Mouse (Mus musculus) left cerebral cortex, postnatal 14 days (tissue): ENCODE data around the gene Gm10488. TPM values are rescaled to one million over a fixed set of nuclear protein-coding genes. Genes with fewer than 3 reads are reported as not detected.
"Not testable (repeated sequence)": the region's sequence is repeated elsewhere in the genome, so short reads cannot be mapped to it uniquely, and the experiment has no call there.

ENCODE experiments used
- DNase-seq, 2 experiments: peaks; one replicate each; pipeline ENCODE4 v3.0.0; 2021 to 2022; ENCODE audit warnings: low spot score in 2 of 2, mixed read lengths in 1 of 2
- intact Hi-C: fragments of 180-260 bp; cut with DNase I; formaldehyde crosslinking; loops from one replicate; pipeline ENCODE4 v1.15.1; 2025
- long read RNA-seq, 2 experiments: library from polyadenylated mRNA; stranded (forward); transcript quantifications; one replicate each; pipeline ENCODE4 v2.0.0; 2021
- microRNA-seq, 2 experiments: library from miRNA; unstranded; fragments of <30 nt; microRNA quantifications; one replicate each; pipeline ENCODE4 v1.2.0; 2022
- total RNA-seq, 2 experiments: library from RNA; stranded (reverse); gene quantifications; 2 replicates each; pipeline ENCODE4 v1.2.3; 2021

The Gm10488 gene
- not detected for total RNA-seq
- long read RNA-seq, experiment 1, result 0 reads
- long read RNA-seq, experiment 2, result 0 reads

GRCm38 (mm10) chrX:29976014-29976413 is at the start of gene Gm10488:
Gene Gm10488 (plus strand): TSS chrX:29976314.
- intact Hi-C loops, DNase-seq: not testable (repeated sequence)

Small RNA genes lying within 50 kb of the gene (microRNA-seq; reads per million reads assigned to microRNA genes)
- gene Gm44298, result 0 reads per million in 2 experiments
